Mouse (Mus musculus) c-Kit-negative CD71-positive TER-119-positive erythroid progenitor cells, embryonic 14.5 days (primary cell): ENCODE results near the gene Gp9.

ENCODE experiments used
- DNase-seq: peaks from one replicate; pipeline ENCODE4 v3.0.0-alpha.2; 2013; ENCODE audit warnings: low read depth, low spot score

Gene Gp9

GRCm38 (mm10) chr6:87809144-87809543 is 31.3 kb downstream of the Gp9 start:
- no peak for DNase-seq

GRCm38 (mm10) chr6:87809651-87810161 is 31.8 kb downstream of the Gp9 start:
- DNase-seq: peak; percentile 47

- no peak for DNase-seq
These were observed 32.4 kb downstream of the Gp9 start for GRCm38 (mm10) chr6:87810311-87810710.

GRCm38 (mm10) chr6:87810713-87811669 is 33.1 kb downstream of the Gp9 start:
- DNase-seq: no peak

- peak; percentile 87 for DNase-seq
These were observed 33.9 kb downstream of the Gp9 start, which contains the start of gene Rab43 for GRCm38 (mm10) chr6:87811675-87812338. Gene Rab43 (minus strand): TSS chr6:87812164.

- DNase-seq: no peak
These were observed 34.8 kb downstream of the Gp9 start for GRCm38 (mm10) chr6:87812656-87813055.

- no peak for DNase-seq
These were observed 36.6 kb downstream of the Gp9 start for GRCm38 (mm10) chr6:87814486-87814885.

GRCm38 (mm10) chr6:87820366-87820765 is 42.5 kb downstream of the Gp9 start:
- DNase-seq: no peak
